Mouse (Mus musculus) liver, adult 2 months (tissue): ENCODE data around the gene Dnaja3.

Experiments used
- CTCF ChIP-seq: fragments of 200-500 bp; IDR thresholded peaks from 2 replicates; pipeline ENCODE4 v1.5.1; 2011; ENCODE audit warnings: low read depth, low read length, control low read depth
- POLR2A ChIP-seq: fragments of 200-500 bp; IDR thresholded peaks from 2 replicates; pipeline ENCODE4 v1.6.1; 2011; ENCODE audit warnings: low read length, control low read depth; ENCODE audit not compliant: insufficient read depth; ENCODE audit errors: extremely low read depth

DNA sequence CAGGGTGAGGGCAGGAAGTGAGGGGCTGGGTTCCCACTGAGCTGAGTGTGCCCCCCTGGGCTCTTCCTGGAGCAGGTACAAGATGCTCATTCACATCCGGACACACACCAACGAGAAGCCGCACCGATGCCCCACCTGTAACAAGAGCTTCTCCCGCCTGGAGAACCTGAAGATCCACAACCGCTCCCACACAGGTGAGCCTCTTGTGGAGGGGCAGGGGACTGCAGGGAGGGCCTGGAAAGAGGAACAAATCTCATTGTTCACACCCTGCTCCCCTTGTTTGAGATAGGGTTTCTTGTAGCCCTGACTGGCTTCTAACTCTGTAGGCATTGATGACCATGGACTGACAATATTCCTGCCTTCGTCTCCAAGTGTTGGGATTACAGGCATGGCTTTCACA is 28.1 kb upstream of the Dnaja3 start:
- TF ChIP-seq POLR2A (no peak), CTCF (no peak)
